Mouse (Mus musculus) gastrocnemius, adult 8-10 months (tissue): ENCODE measurements at regions not wholly inside any gene's neighbourhood (a gene's known extent, or its start where the extent isn't known, plus 50 kb on each side); places are given as distances from the start of the nearest gene placed in this dataset.

Source experiments
- DNase-seq, 2 experiments: peaks; one replicate each; pipeline ENCODE4 v3.0.0; 2022; ENCODE audit warnings: low spot score in 2 of 2

- DNase-seq: no peak
These were observed 83.6 kb upstream of the Ngf start for GRCm38 (mm10) chr3:102386091-102386490.

- DNase-seq: no peak
These were observed 85.1 kb upstream of the Ngf start for GRCm38 (mm10) chr3:102384596-102384995.

- no peak for DNase-seq
These were observed 86.0 kb upstream of the Ngf start for GRCm38 (mm10) chr3:102383671-102384070.

DNA sequence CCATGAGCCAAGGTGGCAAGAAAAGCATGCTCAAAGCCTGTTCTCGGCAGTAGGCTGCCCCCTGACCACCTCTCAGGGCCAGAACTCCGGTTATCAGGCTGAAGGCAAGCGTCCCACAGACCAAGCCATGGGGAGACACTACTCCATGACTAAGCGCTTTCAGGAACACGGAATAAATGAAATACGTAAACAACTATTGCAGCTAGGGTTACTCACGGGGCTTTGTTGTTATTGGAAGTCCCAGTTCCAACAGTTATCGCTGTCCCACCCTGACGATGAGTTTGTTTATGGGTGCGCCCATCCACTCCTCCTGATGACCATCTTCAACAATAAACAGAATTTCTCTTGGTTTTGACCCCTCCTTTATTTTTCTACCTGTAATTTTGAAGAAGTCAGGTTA is 88.0 kb upstream of the Ngf start:
- no peak for DNase-seq

- DNase-seq: no peak
These were observed 95.2 kb upstream of the Ngf start for GRCm38 (mm10) chr3:102374381-102375060.

- no peak for DNase-seq
These were observed 97.4 kb upstream of the Ngf start for GRCm38 (mm10) chr3:102372205-102372899.

DNA sequence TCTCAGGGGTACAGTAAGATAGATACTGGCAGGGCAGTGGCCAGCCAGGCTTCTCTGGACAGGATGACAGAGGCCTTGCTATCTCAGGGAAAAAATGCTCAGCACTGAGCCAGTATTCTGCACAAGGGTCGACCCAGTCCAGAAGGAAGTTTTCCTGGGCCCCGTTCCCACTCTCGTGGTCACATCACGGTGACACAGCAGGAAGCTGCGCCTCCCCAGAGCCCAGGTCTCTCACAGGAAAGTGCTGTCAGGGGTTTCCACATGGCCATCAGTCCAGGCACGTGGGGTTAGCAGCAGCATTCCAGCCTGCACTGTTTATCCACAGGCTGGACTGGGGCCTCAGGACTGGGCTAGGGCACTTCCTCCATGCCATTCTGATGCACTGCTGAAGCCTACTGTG is 103.5 kb upstream of the Ngf start:
- DNase-seq: no peak

GRCm38 (mm10) chr3:102364326-102364935 is 105.3 kb upstream of the Ngf start:
- no peak for DNase-seq

GRCm38 (mm10) chr3:102360732-102361280 is 108.9 kb upstream of the Ngf start:
- no peak for DNase-seq

- no peak for DNase-seq
These were observed 110.9 kb upstream of the Ngf start for GRCm38 (mm10) chr3:102358801-102359200.

DNA sequence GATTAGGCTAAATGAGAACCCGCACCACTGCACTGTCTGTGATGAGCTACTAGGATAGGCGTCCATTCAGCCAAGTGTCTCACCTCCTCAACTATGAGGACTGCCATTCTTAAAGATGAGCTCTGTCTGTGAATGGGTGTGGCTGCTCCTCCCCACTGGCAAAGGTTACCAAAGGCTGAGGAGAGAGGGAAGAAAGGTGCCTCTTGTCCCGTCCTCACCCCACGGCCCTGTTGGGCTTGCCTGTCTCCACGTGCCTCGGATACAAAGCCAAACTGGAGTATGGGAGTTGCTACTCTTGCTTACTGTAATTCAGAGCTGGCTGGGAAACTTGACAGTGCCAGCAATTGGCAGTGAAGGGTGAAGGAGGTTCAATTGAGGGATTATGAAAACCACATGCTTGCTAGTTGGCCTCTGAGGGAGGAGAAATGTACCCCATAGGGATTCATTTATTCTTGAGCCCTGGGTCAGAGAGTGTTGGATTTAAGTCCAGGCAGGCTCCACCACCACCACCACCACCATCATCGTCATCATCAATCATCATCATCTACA is 112.6 kb upstream of the Ngf start:
- no peak for DNase-seq

DNA sequence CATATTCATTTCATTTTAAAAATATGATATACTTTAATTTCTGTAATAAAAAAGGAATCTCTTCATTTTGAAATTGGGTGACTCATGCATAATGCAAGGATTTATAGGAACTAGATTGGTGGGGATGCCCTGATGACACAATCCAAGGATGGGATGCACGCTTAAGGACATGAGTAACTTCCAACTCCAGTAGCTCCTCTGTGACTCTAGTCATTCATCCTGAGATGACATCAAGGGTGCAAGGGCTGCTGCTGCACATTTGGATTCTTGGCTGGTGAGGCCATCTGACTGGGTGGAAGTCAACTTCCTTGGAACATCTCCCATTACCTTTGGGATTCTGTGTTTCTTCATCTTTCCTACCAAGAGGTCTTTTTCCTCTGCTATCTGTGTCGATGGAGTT is 114.4 kb upstream of the Ngf start:
- no peak for DNase-seq

DNA sequence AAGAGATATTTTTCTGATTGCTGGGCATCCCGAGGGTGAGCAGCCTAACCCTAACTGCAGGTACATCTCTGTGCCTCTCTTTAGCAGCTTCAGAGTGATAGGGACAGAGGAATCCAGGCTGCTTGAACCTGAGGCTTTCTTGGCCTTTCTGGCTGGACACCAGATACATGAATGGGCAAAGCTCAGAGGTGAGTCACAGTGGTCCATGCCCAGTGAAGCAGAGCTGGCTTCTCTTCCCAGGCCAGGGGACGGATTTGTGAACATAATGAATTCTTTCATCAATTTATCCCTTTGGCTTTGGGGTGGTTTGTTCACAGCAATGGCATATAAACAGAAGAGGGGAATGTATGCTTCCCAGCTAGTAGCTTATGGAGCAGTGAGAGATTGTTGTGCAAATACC is 114.9 kb upstream of the Ngf start:
- no peak for DNase-seq

- DNase-seq: no peak
These were observed 116.3 kb upstream of the Ngf start for GRCm38 (mm10) chr3:102353277-102353900.

DNA sequence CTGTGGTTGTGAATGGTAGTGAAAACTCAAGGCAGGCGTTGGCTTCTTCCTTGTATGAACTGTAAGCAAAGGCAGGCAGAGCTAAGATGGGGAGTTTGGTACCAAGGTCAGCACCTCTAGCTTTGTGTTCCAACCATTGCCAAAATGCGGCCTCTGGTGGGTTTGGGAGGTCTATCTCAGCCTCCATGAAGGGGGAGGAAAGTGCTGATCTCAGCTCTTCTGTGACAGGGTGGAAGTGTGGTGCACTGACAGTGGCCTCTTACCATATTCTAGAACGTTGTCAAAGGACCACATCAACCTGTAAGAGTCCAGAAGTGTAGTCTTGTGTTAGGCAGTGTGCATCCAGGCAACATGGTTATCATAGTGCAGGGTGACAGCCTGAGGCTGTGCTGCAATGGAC is 123.6 kb upstream of the Ngf start:
- DNase-seq: no peak

GRCm38 (mm10) chr3:102345291-102345690 is 124.4 kb upstream of the Ngf start:
- no peak for DNase-seq

- DNase-seq: no peak
These were observed 129.0 kb upstream of the Ngf start for GRCm38 (mm10) chr3:102340731-102341130.

DNA sequence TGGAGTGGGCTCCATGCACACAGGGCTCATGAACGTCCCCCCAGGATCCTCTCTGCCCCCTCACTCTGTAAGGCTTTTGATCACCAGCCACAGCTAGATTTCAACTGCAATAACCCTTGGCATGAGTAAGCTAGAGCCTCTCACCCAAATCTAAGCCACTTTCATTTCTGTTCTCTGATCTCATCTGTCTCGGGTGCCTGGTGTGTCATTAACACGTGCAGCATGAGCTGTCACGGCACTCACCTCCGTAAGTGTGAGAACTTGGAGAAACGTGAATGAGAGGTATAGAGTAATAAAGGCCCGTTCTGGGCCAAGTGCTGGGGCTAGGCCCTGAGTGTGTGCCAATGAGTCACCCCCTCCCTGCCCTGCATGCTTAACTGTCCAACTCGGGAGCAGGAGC is 131.8 kb upstream of the Ngf start:
- no peak for DNase-seq

- DNase-seq: no peak
These were observed 131.7 kb upstream of the Vangl1 start for GRCm38 (mm10) chr3:102336184-102336583.

- DNase-seq: no peak
These were observed 130.7 kb upstream of the Vangl1 start for GRCm38 (mm10) chr3:102335146-102335545.

DNA sequence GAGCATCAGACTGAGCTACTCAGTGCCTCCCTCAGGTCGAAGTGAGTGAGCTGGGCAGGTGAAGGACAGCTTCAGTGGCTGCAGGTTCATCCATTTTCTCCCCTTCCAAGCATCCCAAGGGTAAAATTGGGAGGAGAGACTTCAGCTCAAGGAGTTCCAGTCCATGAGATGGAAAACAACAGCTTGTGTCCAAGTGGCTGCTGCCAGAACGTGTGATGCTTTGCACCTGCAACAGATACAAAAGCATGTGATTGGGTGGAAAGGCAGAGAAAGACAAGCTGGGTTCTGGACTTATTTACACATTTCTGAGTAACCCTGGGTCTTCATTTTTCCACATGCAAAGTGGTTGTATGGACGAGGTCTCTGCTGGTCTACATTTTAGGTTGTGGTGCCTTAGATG is 127.7 kb upstream of the Vangl1 start:
- no peak for DNase-seq

DNA sequence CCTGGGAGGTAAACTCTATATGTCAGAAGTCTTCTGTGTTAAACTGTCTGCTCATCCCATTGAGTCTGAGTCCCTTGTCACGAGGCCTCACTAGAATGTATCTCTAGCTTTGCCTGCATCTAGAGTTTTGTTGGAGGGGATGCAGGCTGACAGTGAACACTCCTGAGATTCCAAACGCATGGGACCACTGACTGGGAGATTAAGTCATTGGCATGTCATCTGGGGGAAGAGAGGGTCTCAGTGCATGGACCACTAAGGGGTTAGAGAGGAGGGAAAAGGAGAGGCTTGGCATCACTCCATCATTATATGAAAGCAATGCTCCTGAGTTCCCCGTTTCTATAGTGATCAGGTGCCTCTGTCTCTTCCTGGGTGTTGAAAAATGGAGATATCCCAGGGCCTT is 114.8 kb upstream of the Vangl1 start:
- no peak for DNase-seq
